Mouse (Mus musculus): ENCODE measurements at regions not wholly inside any gene's neighbourhood (a gene's known extent, or its start where the extent isn't known, plus 50 kb on each side); places are given as distances from the start of the nearest gene placed in this dataset.

GRCm38 (mm10) chr17:9879556-9880206, 210.2 kb upstream of the Pabpc6 start:
- H3K4me3 ChIP-seq (ENCODE audit: low read depth, low read length): no peak overlapping the region
- no peaks in the 10 kb centered on the region for H3K27me3 ChIP-seq (replicated peaks; ENCODE audit: control insufficient read depth, insufficient read depth, low read length)
- peaks cover 23% of the 10 kb centered on the region for H3K4me1 ChIP-seq (ENCODE audit: control insufficient read depth, insufficient read depth, low read length)
- peak; percentile 89 for DNase-seq (ENCODE audit: low spot score)
- no peaks in the 10 kb centered on the region for H3K36me3 ChIP-seq (ENCODE audit: control insufficient read depth, insufficient read depth, low read length)
- H3K9me3 ChIP-seq (replicated peaks; ENCODE audit: control insufficient read depth, low read length): no peaks in the 10 kb centered on the region
- H3K9ac ChIP-seq (ENCODE audit: low read length): no peak overlapping the region
- no peak overlapping the region for H3K4me2 ChIP-seq (ENCODE audit: low read length)
- H3K27ac ChIP-seq (ENCODE audit: low read depth, low read length): peak overlapping the region; percentile 79
- WGBS: 19% methylated on average over 12 of the region's 12 CpGs
- peak; percentile 89 for ATAC-seq

- Histone ChIP-seq H3K4me1 (ENCODE audit: control insufficient read depth, insufficient read depth, low read length) (peaks cover 11% of the 10 kb centered on the region), H3K9me3 (replicated peaks; ENCODE audit: control insufficient read depth, low read length) (no peaks in the 10 kb centered on the region), H3K4me3 (ENCODE audit: low read depth, low read length) (no peak overlapping the region), H3K36me3 (ENCODE audit: control insufficient read depth, insufficient read depth, low read length) (no peaks in the 10 kb centered on the region), H3K27ac (ENCODE audit: low read depth, low read length) (peak overlapping the region; percentile 68), H3K4me2 (ENCODE audit: low read length) (no peak overlapping the region), H3K27me3 (replicated peaks; ENCODE audit: control insufficient read depth, insufficient read depth, low read length) (no peaks in the 10 kb centered on the region), H3K9ac (ENCODE audit: low read length) (peak overlapping the region; percentile 17; the same call in 1 of the 2 replicates)
- no peak for ATAC-seq
- whole genome bisulfite sequencing: 54% methylated on average over 10 of the region's 10 CpGs
- DNase-seq (ENCODE audit: low spot score): no peak
These were observed 204.2 kb upstream of the Pabpc6 start for GRCm38 (mm10) chr17:9873695-9874094.

- no peak for DNase-seq (ENCODE audit: low spot score)
- no peak for ATAC-seq
- peaks cover 7% of the 10 kb centered on the region; the same call in 1 of the 2 replicates for H3K4me1 ChIP-seq (ENCODE audit: control insufficient read depth, insufficient read depth, low read length)
These were observed 200.7 kb upstream of the Pabpc6 start for GRCm38 (mm10) chr17:9870237-9870636.

GRCm38 (mm10) chr17:9868747-9869281, 199.3 kb upstream of the Pabpc6 start:
- ATAC-seq: no peak
- H3K4me2 ChIP-seq (ENCODE audit: low read length): no peak overlapping the region
- H3K9me3 ChIP-seq (replicated peaks; ENCODE audit: control insufficient read depth, low read length): no peaks in the 10 kb centered on the region
- H3K27me3 ChIP-seq (replicated peaks; ENCODE audit: control insufficient read depth, insufficient read depth, low read length): no peaks in the 10 kb centered on the region
- H3K27ac ChIP-seq (ENCODE audit: low read depth, low read length): 0 out of 2 replicates have a peak overlapping the region, but pooled peaks have one; percentile 2
- WGBS: 91% methylated on average over 11 of the region's 11 CpGs
- H3K9ac ChIP-seq (ENCODE audit: low read length): no peak overlapping the region
- peaks cover 3% of the 10 kb centered on the region; the same call in 1 of the 2 replicates for H3K4me1 ChIP-seq (ENCODE audit: control insufficient read depth, insufficient read depth, low read length)
- DNase-seq (ENCODE audit: low spot score): no peak
- no peak overlapping the region for H3K4me3 ChIP-seq (ENCODE audit: low read depth, low read length)
- no peaks in the 10 kb centered on the region for H3K36me3 ChIP-seq (ENCODE audit: control insufficient read depth, insufficient read depth, low read length)

More at GRCm38 (mm10) chr17:9870237-9870636, 200.7 kb upstream of the Pabpc6 start:
- Histone ChIP-seq H3K4me3 (ENCODE audit: low read depth, low read length) (no peak overlapping the region), H3K9me3 (replicated peaks; ENCODE audit: control insufficient read depth, low read length) (no peaks in the 10 kb centered on the region), H3K36me3 (ENCODE audit: control insufficient read depth, insufficient read depth, low read length) (no peaks in the 10 kb centered on the region), H3K27ac (ENCODE audit: low read depth, low read length) (no peak overlapping the region), H3K27me3 (replicated peaks; ENCODE audit: control insufficient read depth, insufficient read depth, low read length) (no peaks in the 10 kb centered on the region), H3K4me2 (ENCODE audit: low read length) (no peak overlapping the region), H3K9ac (ENCODE audit: low read length) (no peak overlapping the region)
- WGBS: 89% methylated on average over 3 of the region's 3 CpGs

- Histone ChIP-seq H3K4me1 (ENCODE audit: control insufficient read depth, insufficient read depth, low read length) (peaks cover 11% of the 10 kb centered on the region), H3K4me2 (ENCODE audit: low read length) (no peak overlapping the region), H3K27me3 (replicated peaks; ENCODE audit: control insufficient read depth, insufficient read depth, low read length) (no peaks in the 10 kb centered on the region), H3K36me3 (ENCODE audit: control insufficient read depth, insufficient read depth, low read length) (no peaks in the 10 kb centered on the region), H3K9ac (ENCODE audit: low read length) (no peak overlapping the region), H3K9me3 (replicated peaks; ENCODE audit: control insufficient read depth, low read length) (no peaks in the 10 kb centered on the region), H3K27ac (ENCODE audit: low read depth, low read length) (no peak overlapping the region), H3K4me3 (ENCODE audit: low read depth, low read length) (no peak overlapping the region)
- no peak for DNase-seq (ENCODE audit: low spot score)
- 0 out of 2 replicates have a peak, but pooled peaks have one; percentile 27 for ATAC-seq
- WGBS: 72% methylated on average over 10 of the region's 10 CpGs
These were observed 194.7 kb upstream of the Pabpc6 start for GRCm38 (mm10) chr17:9864254-9864653.

- DNase-seq (ENCODE audit: low spot score) (peak; percentile 47), ATAC-seq (no peak)
- H3K27ac ChIP-seq (ENCODE audit: low read depth, low read length): no peak overlapping the region
- no peak overlapping the region; the same call in 1 of the 2 replicates for H3K9ac ChIP-seq (ENCODE audit: low read length)
- H3K4me1 ChIP-seq (ENCODE audit: control insufficient read depth, insufficient read depth, low read length): peaks cover 11% of the 10 kb centered on the region
- H3K36me3 ChIP-seq (ENCODE audit: control insufficient read depth, insufficient read depth, low read length): no peaks in the 10 kb centered on the region
- H3K27me3 ChIP-seq (replicated peaks; ENCODE audit: control insufficient read depth, insufficient read depth, low read length): no peaks in the 10 kb centered on the region
- no peak overlapping the region for H3K4me3 ChIP-seq (ENCODE audit: low read depth, low read length)
- no peak overlapping the region for H3K4me2 ChIP-seq (ENCODE audit: low read length)
- no peaks in the 10 kb centered on the region for H3K9me3 ChIP-seq (replicated peaks; ENCODE audit: control insufficient read depth, low read length)
- WGBS: 70% methylated on average over 15 of the region's 15 CpGs
These were observed 192.7 kb upstream of the Pabpc6 start for GRCm38 (mm10) chr17:9861923-9862854.

- Histone ChIP-seq H3K4me3 (ENCODE audit: low read depth, low read length) (no peak overlapping the region), H3K9me3 (replicated peaks; ENCODE audit: control insufficient read depth, low read length) (0 out of 2 replicates have a peak, but pooled peaks cover 5% of the 10 kb centered on the region), H3K36me3 (ENCODE audit: control insufficient read depth, insufficient read depth, low read length) (no peaks in the 10 kb centered on the region), H3K4me1 (ENCODE audit: control insufficient read depth, insufficient read depth, low read length) (peaks cover 11% of the 10 kb centered on the region), H3K27me3 (replicated peaks; ENCODE audit: control insufficient read depth, insufficient read depth, low read length) (no peaks in the 10 kb centered on the region), H3K27ac (ENCODE audit: low read depth, low read length) (peak overlapping the region; percentile 39; the same call in 1 of the 2 replicates), H3K9ac (ENCODE audit: low read length) (no peak overlapping the region; the same call in 1 of the 2 replicates), H3K4me2 (ENCODE audit: low read length) (no peak overlapping the region)
- DNase-seq (ENCODE audit: low spot score) (peak; percentile 59), ATAC-seq (peak; percentile 52; the same call in 1 of the 2 replicates)
- 73% methylated on average over 6 of the region's 6 CpGs for WGBS
These were observed 191.8 kb upstream of the Pabpc6 start for GRCm38 (mm10) chr17:9861346-9861745.

GRCm38 (mm10) chr17:9848559-9849357, 179.2 kb upstream of the Pabpc6 start:
- H3K4me2 ChIP-seq (ENCODE audit: low read length): no peak overlapping the region
- DNase-seq (ENCODE audit: low spot score): peak; percentile 76
- peak; percentile 93 for ATAC-seq
- no peaks in the 10 kb centered on the region for H3K27me3 ChIP-seq (replicated peaks; ENCODE audit: control insufficient read depth, insufficient read depth, low read length)
- no peaks in the 10 kb centered on the region for H3K4me1 ChIP-seq (ENCODE audit: control insufficient read depth, insufficient read depth, low read length)
- no peak overlapping the region for H3K27ac ChIP-seq (ENCODE audit: low read depth, low read length)
- H3K9me3 ChIP-seq (replicated peaks; ENCODE audit: control insufficient read depth, low read length): no peaks in the 10 kb centered on the region
- H3K4me3 ChIP-seq (ENCODE audit: low read depth, low read length): no peak overlapping the region
- no peak overlapping the region for H3K9ac ChIP-seq (ENCODE audit: low read length)
- WGBS: 29% methylated on average over 9 of the region's 9 CpGs
- no peaks in the 10 kb centered on the region for H3K36me3 ChIP-seq (ENCODE audit: control insufficient read depth, insufficient read depth, low read length)

Measured in forebrain, embryonic 14.5 days (tissue).